Mouse (Mus musculus) forebrain, embryonic 14.5 days (tissue): ENCODE measurements around the gene Adam1a. TPM values are rescaled to one million over a fixed set of nuclear protein-coding genes. Genes with fewer than 3 reads are reported as not detected.
"Not testable (repeated sequence)": the region's sequence is repeated elsewhere in the genome, so short reads cannot be mapped to it uniquely, and the experiment has no call there.

Experiments used
- ATAC-seq: fragments of 200-750 bp; cut with Nextera tagmentation; 2 replicates; pipeline ENCODE4 v1.8.0; 2017; ENCODE audit warnings: mild to moderate bottlenecking, moderate library complexity
- DNase-seq: peaks from one replicate; pipeline ENCODE4 v3.0.0-alpha.2; 2015; ENCODE audit warnings: low spot score
- H3K27ac ChIP-seq: fragments of 300-500 bp; sonication (generic); 2 replicates; pipeline ENCODE4 v1.5.1; 2014; ENCODE audit warnings: low read depth, mild to moderate bottlenecking, control low read depth, low read length, moderate library complexity
- H3K27me3 ChIP-seq: fragments of 300-500 bp; sonication (generic); replicated peaks from 2 replicates; pipeline ENCODE4 v1.6.1; 2014; ENCODE audit warnings: low read length, control low read depth, mixed read lengths; ENCODE audit not compliant: control insufficient read depth, insufficient read depth
- H3K36me3 ChIP-seq: fragments of 300-500 bp; sonication (generic); 2 replicates; pipeline ENCODE4 v1.6.1; 2014; ENCODE audit warnings: low read length, control low read depth; ENCODE audit not compliant: control insufficient read depth, insufficient read depth
- H3K4me1 ChIP-seq: fragments of 300-500 bp; sonication (generic); 2 replicates; pipeline ENCODE4 v1.6.1; 2014; ENCODE audit warnings: antibody characterized with exemption, low read length, control low read depth; ENCODE audit not compliant: control insufficient read depth, insufficient read depth
- H3K4me2 ChIP-seq: fragments of 300-500 bp; sonication (generic); 2 replicates; pipeline ENCODE4 v1.6.1; 2014; ENCODE audit warnings: mild to moderate bottlenecking, control low read depth, low read length
- H3K4me3 ChIP-seq: fragments of 300-500 bp; sonication (generic); 2 replicates; pipeline ENCODE4 v1.5.1; 2014; ENCODE audit warnings: low read depth, low read length, control low read depth
- H3K9ac ChIP-seq: fragments of 300-500 bp; sonication (generic); 2 replicates; pipeline ENCODE4 v1.6.1; 2014; ENCODE audit warnings: mild to moderate bottlenecking, low read length, control low read depth, moderate library complexity
- H3K9me3 ChIP-seq: fragments of 300-500 bp; sonication (generic); replicated peaks from 2 replicates; pipeline ENCODE4 v1.6.1; 2016; ENCODE audit warnings: low read length, control low read depth, mixed read lengths; ENCODE audit not compliant: control insufficient read depth
- WGBS: fragments of 180-500 bp; shearing (Covaris S2); extraction: QIAGEN DNeasy Blood & Tissue Kit; methylation state at CpG from one replicate; pipeline ENCODE4 v1.1.7; 2014; 5-methylcytosine and 5-hydroxymethylcytosine counted together
- polyA plus RNA-seq: library from polyadenylated mRNA; unstranded; fragments of >200 nt; fragmentation: Nextera tagmentation; extraction: Ambion mirVana; gene quantifications from 2 replicates; pipeline ENCODE4 v1.2.1, GENCODE M21; 2014

The Adam1a gene
- polyA plus RNA-seq, 1 experiment from 2014 or later: 2.2 TPM

DNA sequence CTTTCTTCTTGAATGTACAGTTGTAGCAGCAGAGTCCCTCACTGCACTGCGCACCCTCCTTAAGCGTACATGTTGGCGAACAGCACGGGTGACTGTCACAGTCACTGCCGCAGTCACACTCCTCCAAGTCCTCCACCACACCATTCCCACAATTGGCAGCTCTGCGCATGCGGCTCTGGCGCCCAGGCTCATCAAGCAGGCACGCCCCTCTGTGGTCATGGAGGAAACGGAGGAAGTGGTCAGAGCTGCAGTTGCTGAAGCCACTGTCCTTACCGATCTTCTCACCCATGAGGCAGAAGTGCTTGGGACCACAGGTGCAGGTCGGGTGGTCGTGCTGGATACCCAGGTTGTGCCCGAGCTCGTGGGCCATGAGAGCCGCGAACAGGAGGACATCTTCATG is 25.5 kb downstream of the Adam1a start:
- not testable (repeated sequence) for H3K9ac ChIP-seq, H3K4me1 ChIP-seq, H3K27ac ChIP-seq, ATAC-seq, DNase-seq, H3K27me3 ChIP-seq, H3K9me3 ChIP-seq, H3K4me3 ChIP-seq, H3K4me2 ChIP-seq
- peaks cover 44% of the 10 kb centered on the region for H3K36me3 ChIP-seq
- 93% methylated on average over 11 of the region's 17 CpGs for WGBS

DNA sequence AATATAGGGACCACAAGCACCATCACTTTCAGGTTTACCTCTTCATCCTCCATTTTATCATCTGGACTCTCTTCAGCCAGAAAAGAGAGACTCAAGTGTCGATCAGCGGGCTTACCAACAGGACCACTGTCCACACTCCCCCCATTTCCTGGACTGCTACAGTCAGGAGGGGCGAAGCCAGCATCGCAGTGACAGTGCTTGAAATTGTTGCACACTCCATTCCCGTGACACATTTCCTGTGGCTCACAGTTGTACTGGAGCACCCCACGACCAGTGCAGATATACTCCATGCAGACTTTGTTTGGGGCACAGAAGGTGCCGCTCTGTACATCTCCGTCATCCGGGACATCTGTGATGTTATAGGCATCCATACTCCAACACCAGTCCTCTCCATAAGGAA is 26.3 kb downstream of the Adam1a start:
- H3K27me3 ChIP-seq: no peaks in the 10 kb centered on the region
- DNase-seq (no peak), ATAC-seq (no peak)
- H3K9me3 ChIP-seq: no peaks in the 10 kb centered on the region
- peaks cover 36% of the 10 kb centered on the region for H3K36me3 ChIP-seq
- H3K9ac ChIP-seq: no peak overlapping the region
- H3K4me2 ChIP-seq: no peak overlapping the region
- H3K4me3 ChIP-seq: no peak overlapping the region
- no peak overlapping the region for H3K27ac ChIP-seq
- no peaks in the 10 kb centered on the region for H3K4me1 ChIP-seq
- WGBS: 91% methylated on average over 9 of the region's 9 CpGs

GRCm38 (mm10) chr5:121510009-121510408 is 35.3 kb downstream of the Adam1a start:
- H3K36me3 ChIP-seq: no peaks in the 10 kb centered on the region
- no peak overlapping the region for H3K4me3 ChIP-seq
- WGBS: 79% methylated on average over 7 of the region's 7 CpGs
- no peak overlapping the region for H3K27ac ChIP-seq
- no peak for ATAC-seq
- DNase-seq: no peak
- no peaks in the 10 kb centered on the region for H3K4me1 ChIP-seq
- no peak overlapping the region for H3K4me2 ChIP-seq
- no peaks in the 10 kb centered on the region for H3K9me3 ChIP-seq
- H3K27me3 ChIP-seq: no peaks in the 10 kb centered on the region
- H3K9ac ChIP-seq: no peak overlapping the region

DNA sequence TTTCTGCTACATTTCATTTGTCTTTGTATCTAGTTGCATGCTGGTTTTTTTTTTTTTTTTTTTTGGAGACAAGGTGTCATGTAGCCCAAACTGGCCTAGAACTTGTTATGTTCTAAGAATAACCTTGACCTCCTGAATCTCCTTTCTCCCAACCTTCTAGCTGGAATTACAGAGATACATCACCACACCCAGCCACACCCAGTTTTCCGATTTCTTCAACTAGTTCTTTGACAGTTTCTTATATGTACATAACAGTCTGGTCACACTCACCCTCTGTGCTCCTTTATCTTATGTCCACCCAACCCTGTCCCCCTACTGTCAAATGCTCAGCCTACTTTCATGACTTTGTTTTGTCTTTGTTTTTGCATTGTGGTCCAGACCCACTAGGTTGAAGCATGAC is 38.4 kb downstream of the Adam1a start:
- H3K27ac ChIP-seq: no peak overlapping the region
- no peak for ATAC-seq
- H3K4me3 ChIP-seq: no peak overlapping the region
- H3K9ac ChIP-seq: no peak overlapping the region
- no peaks in the 10 kb centered on the region for H3K9me3 ChIP-seq
- no peak for DNase-seq
- WGBS: 92% methylated on average over 1 of the region's 1 CpGs
- H3K36me3 ChIP-seq: no peaks in the 10 kb centered on the region
- H3K4me2 ChIP-seq: no peak overlapping the region
- no peaks in the 10 kb centered on the region for H3K4me1 ChIP-seq
- no peaks in the 10 kb centered on the region for H3K27me3 ChIP-seq

- ATAC-seq (no peak), DNase-seq (no peak)
- Histone ChIP-seq H3K9ac (no peak within 1 kb of the TSS), H3K4me1 (no peaks in the 10 kb centered on the region), H3K4me3 (no peak within 1 kb of the TSS), H3K27ac (no peak within 1 kb of the TSS), H3K4me2 (no peak within 1 kb of the TSS), H3K9me3 (no peaks in the 10 kb centered on the region), H3K27me3 (no peaks in the 10 kb centered on the region), H3K36me3 (no peaks in the 10 kb centered on the region)
- WGBS: 87% methylated on average over 3 of the region's 3 CpGs
Observed at GRCm38 (mm10) chr5:121503231-121503630, 42.1 kb downstream of the Adam1a start, which contains the start of gene Adam1b. Gene Adam1b, minus strand, starts transcription at chr5:121503435.

- not testable (repeated sequence) for H3K9me3 ChIP-seq, ATAC-seq
- 78% methylated on average over 11 of the region's 17 CpGs for whole genome bisulfite sequencing
Observed at GRCm38 (mm10) chr5:121501424-121501996, 43.8 kb downstream of the Adam1a start.

DNA sequence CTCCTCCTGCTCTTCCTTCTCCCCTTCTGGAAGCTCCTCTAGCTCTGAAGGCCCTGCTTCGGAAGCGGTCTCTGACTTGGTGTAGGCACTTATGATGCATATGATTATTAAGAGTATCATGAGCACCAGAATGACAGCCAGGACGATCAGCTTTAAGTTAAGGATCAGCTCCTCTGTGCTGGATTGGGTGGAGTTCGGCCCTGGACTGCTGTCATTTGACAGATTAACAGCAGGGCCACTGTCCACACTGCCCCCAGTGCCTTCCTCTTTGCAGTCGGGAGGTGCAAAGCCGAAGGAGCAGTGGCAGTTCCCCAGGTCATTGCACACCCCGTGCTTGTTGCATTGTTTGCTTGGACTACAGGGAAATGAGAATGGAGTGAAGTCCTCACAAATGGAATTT is 44.6 kb downstream of the Adam1a start:
- Histone ChIP-seq H3K36me3 (no peaks in the 10 kb centered on the region), H3K9ac (no peak overlapping the region), H3K4me1 (no peaks in the 10 kb centered on the region), H3K4me2 (no peak overlapping the region), H3K27ac (no peak overlapping the region), H3K9me3 (no peaks in the 10 kb centered on the region), H3K4me3 (no peak overlapping the region), H3K27me3 (no peaks in the 10 kb centered on the region)
- ATAC-seq (no peak), DNase-seq (no peak)
- 78% methylated on average over 7 of the region's 7 CpGs for WGBS

More at GRCm38 (mm10) chr5:121501424-121501996, 43.8 kb downstream of the Adam1a start:
- H3K4me1 ChIP-seq, H3K27ac ChIP-seq, H3K4me3 ChIP-seq, H3K4me2 ChIP-seq, H3K9ac ChIP-seq, H3K36me3 ChIP-seq, H3K27me3 ChIP-seq, DNase-seq: not testable (repeated sequence)

DNA sequence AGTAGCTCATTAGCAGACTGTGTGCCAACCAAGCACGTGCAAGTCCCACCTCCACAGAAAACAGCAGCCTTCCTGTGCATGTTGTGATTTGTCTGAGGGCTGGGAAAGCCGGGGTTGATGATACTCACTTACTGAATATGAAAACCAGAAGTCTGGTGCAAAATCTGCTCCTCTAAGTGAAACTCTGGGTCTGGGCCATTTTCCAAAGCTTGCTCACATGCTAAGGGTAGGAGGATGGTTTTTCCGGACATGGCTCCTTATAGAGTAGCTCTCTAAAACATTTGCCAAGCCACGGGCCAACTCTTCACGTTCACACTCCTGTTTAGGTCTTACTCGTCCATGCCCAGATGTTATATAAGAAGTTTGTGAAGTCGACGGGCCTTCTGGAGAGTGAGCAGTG is 52.0 kb downstream of the Adam1a start:
- Histone ChIP-seq H3K36me3 (no peaks in the 10 kb centered on the region), H3K9ac (no peak overlapping the region), H3K4me3 (no peak overlapping the region), H3K4me2 (no peak overlapping the region), H3K27ac (no peak overlapping the region), H3K4me1 (no peaks in the 10 kb centered on the region), H3K27me3 (no peaks in the 10 kb centered on the region), H3K9me3 (no peaks in the 10 kb centered on the region)
- no peak for DNase-seq
- ATAC-seq: no peak
- WGBS: 78% methylated on average over 8 of the region's 8 CpGs

DNA sequence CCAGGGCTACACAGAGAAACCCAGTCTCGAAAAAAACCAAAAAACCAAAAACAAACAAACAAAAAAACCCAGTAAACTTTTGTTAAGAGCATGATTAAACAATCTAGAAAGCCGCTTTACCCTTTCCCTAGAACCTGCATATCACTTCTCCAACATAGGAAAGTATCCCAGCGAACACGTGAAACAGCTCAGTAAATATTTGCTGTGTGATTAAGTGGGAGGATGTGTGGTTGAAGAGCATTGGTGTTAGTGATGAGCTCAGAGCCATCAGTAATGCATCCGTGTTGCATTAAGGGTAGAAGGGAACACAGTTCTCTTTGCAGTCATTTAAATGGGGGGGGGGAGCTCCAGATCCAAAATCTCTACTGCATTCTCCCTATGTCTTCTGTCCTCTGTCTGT is 60.5 kb downstream of the Adam1a start:
- no peak overlapping the region for H3K9ac ChIP-seq
- WGBS: 89% methylated on average over 5 of the region's 5 CpGs
- ATAC-seq (no peak), DNase-seq (no peak)
- no peaks in the 10 kb centered on the region for H3K9me3 ChIP-seq
- H3K27me3 ChIP-seq: no peaks in the 10 kb centered on the region
- no peaks in the 10 kb centered on the region for H3K36me3 ChIP-seq
- H3K4me1 ChIP-seq: no peaks in the 10 kb centered on the region
- no peak overlapping the region for H3K4me3 ChIP-seq
- no peak overlapping the region for H3K27ac ChIP-seq
- no peak overlapping the region for H3K4me2 ChIP-seq
